Mouse (Mus musculus): ENCODE data around the gene Rad51ap2. TPM values are rescaled to one million over a fixed set of nuclear protein-coding genes. Genes with fewer than 3 reads are reported as not detected.

The Rad51ap2 gene
- polyA plus RNA-seq, 1 experiment from 2014 or later = 0.26 TPM

DNA sequence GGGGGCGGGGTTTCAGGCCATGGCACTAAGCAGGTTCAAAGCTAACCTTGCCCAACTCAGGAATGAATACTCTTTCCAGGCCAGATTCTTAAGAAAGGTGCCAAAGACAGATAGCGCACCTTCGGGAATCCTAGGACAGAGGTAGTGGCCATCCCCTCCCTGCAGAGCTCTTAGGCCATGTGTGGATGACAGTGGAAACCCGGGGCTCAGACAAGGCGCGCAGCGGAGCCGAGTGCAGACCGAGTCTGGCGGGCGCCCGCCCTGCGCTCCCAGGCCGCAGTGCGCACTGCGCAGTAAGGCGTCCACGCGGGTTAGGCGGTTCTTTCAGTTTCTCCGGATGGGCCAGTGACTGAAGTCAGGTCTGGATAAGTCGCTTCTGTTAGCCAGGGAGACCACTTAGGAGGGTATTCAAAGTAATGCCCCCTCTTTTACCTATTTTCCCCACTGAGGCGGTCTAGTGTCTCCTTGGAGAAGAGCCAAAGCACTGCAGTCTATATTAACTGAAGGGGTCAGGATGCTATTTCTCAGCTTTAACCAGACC lies 17.9 kb upstream of the Rad51ap2 start:
- 27% methylated on average over 23 of the region's 23 CpGs for WGBS
- 0 out of 2 replicates have a peak overlapping the region, but pooled peaks have one; percentile 4 for H3K9ac ChIP-seq

DNA sequence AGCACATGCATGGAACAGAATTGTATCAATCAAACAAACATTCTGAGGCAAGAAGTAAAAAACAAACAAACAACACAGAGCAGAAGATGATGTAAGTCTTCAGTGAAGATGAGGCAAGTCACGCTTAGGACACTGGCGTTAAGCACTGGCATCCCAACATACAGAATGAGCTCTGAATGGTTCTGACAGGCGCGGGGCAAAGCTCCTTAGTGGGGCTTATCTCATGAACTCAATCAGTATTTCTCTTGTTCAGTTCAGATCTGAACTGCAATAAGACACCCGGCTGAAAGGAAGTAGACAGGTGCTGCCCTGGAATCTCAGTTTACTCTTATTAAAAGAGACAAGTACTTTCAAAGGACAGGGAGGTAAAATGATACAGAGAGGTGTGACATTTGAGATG lies 1.7 kb upstream of the Rad51ap2 start:
- Histone ChIP-seq H3K4me3 (replicated peaks) (no peak overlapping the region), H3K9ac (no peak overlapping the region), H3K27ac (no peak overlapping the region), H3K36me3 (no peaks in the 10 kb centered on the region), H3K4me2 (no peak overlapping the region), H3K4me1 (peaks cover 4% of the 10 kb centered on the region; the same call in 1 of the 2 replicates), H3K9me3 (no peaks in the 10 kb centered on the region), H3K27me3 (replicated peaks) (no peaks in the 10 kb centered on the region)
- WGBS = 65% methylated on average over 5 of the region's 5 CpGs
- ATAC-seq (ENCODE audit: insufficient read depth, low FRiP score, low read depth) = no peak

More for the DNA sequence above, 17.9 kb upstream of the Rad51ap2 start:
- ATAC-seq (ENCODE audit: insufficient read depth, low FRiP score, low read depth) = no peak
- Histone ChIP-seq H3K4me3 (replicated peaks) (peak overlapping the region; percentile 35), H3K36me3 (no peaks in the 10 kb centered on the region), H3K27me3 (replicated peaks) (peaks cover 14% of the 10 kb centered on the region; the same call in 1 of the 2 replicates), H3K4me1 (peaks cover 13% of the 10 kb centered on the region), H3K4me2 (peak overlapping the region; percentile 83), H3K27ac (no peak overlapping the region), H3K9me3 (no peaks in the 10 kb centered on the region)

DNA sequence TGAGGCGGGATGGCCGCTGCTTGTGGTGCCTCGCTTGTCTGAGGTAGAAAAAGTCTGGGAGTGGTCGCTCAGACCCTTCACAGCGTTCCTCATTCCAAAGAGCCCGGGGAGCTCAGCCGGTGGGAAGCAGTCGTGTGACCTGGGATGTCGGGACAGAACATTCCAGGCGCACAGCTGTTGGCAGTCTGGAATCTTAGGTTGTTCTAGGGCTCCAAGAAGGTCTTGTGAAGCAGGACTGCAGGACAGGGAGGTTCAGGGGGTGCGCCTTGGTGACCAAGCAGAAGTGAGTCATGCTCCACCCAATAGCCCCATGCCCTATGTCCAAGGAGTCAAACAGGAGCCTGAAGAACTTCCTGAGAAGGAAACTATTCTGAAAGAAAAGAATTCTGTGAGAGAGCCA lies 334 bp downstream of the Rad51ap2 start:
- H3K9me3 ChIP-seq = no peaks in the 10 kb centered on the region
- H3K4me2 ChIP-seq = peak overlapping the region; percentile 98
- 4% methylated on average over 11 of the region's 11 CpGs for WGBS
- H3K36me3 ChIP-seq = no peaks in the 10 kb centered on the region
- H3K27ac ChIP-seq = no peak overlapping the region
- peak overlapping the region; percentile 54 for H3K4me3 ChIP-seq (replicated peaks)
- peak overlapping the region; percentile 37 for H3K9ac ChIP-seq
- H3K27me3 ChIP-seq (replicated peaks) = no peaks in the 10 kb centered on the region
- ATAC-seq (ENCODE audit: insufficient read depth, low FRiP score, low read depth) = peak; percentile 55; the same call in 1 of the 2 replicates
- H3K4me1 ChIP-seq = peaks cover 4% of the 10 kb centered on the region; the same call in 1 of the 2 replicates

DNA sequence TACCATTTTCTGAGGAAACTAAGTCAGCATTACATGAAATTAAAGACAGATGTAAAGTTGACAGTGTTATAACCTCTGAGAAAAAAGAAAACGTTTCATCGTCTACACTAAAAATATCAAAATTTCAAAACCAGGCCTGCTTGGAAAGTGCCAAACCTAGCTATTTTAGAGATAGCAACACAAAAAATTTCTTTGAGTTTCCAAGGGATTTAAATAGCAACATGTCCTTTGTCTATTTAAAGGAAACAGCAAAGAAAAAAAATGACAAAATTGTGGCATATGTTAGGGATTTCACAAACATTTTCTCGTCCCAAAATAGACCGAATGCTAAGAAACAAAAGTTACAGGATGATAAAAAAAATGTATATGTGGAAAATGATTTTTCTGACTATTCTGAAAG lies 753 bp downstream of the Rad51ap2 start:
- Histone ChIP-seq H3K27me3 (replicated peaks) (no peaks in the 10 kb centered on the region), H3K9ac (no peak overlapping the region), H3K4me2 (peak overlapping the region; percentile 98), H3K36me3 (no peaks in the 10 kb centered on the region), H3K9me3 (no peaks in the 10 kb centered on the region), H3K27ac (no peak overlapping the region), H3K4me3 (replicated peaks) (no peak overlapping the region), H3K4me1 (peaks cover 4% of the 10 kb centered on the region; the same call in 1 of the 2 replicates)
- WGBS = 77% methylated on average over 4 of the region's 4 CpGs
- no peak for ATAC-seq (ENCODE audit: insufficient read depth, low FRiP score, low read depth)

Other genes starting within 250 kb of the Rad51ap2 start
- not detected in 2 replicates for gene Msgn1, start 247.1 kb upstream of the Rad51ap2 start, polyA plus RNA-seq (2015; fragmentation: Nextera tagmentation; extraction: Ambion mirVana)
- 7.8 and 8.4 TPM in 2 replicates for gene Gen1, start 190.3 kb upstream of the Rad51ap2 start, polyA plus RNA-seq (2015; fragmentation: Nextera tagmentation; extraction: Ambion mirVana)
- gene Smc6, start 190.2 kb upstream of the Rad51ap2 start, polyA plus RNA-seq (2015; fragmentation: Nextera tagmentation; extraction: Ambion mirVana) = 141 and 148 TPM in 2 replicates
- 0.88 and 0.92 TPM in 2 replicates for gene Vsnl1, start 19.5 kb upstream of the Rad51ap2 start, polyA plus RNA-seq (2015; fragmentation: Nextera tagmentation; extraction: Ambion mirVana)